Mouse (Mus musculus) bone marrow macrophage, adult 2 months (primary cell): ENCODE results near the gene Dhps. TPM values are rescaled to one million over a fixed set of nuclear protein-coding genes. Genes with fewer than 3 reads are reported as not detected.

Experiments
- H3K27ac ChIP-seq: 2 replicates; pipeline ENCODE4 v1.5.1; 2012; ENCODE audit warnings: low read depth, low read length; ENCODE audit not compliant: insufficient read depth
- H3K4me1 ChIP-seq: 2 replicates; pipeline ENCODE4 v1.6.1; 2012; ENCODE audit warnings: low read length; ENCODE audit not compliant: control insufficient read depth, insufficient read depth
- H3K4me3 ChIP-seq: 2 replicates; pipeline ENCODE4 v1.5.1; 2012; ENCODE audit warnings: mild to moderate bottlenecking, low read length, moderate library complexity; ENCODE audit not compliant: insufficient read depth
- CTCF ChIP-seq: IDR thresholded peaks from 2 replicates; pipeline ENCODE4 v1.5.1; 2012; ENCODE audit warnings: low read depth, mild to moderate bottlenecking, low read length, moderate library complexity
- POLR2A ChIP-seq: IDR thresholded peaks from 2 replicates; pipeline ENCODE4 v1.6.1; 2012; ENCODE audit warnings: mild to moderate bottlenecking, low read depth, low read length, borderline replicate concordance
- polyA plus RNA-seq: library from polyadenylated mRNA; stranded (reverse); fragments of >200 nt; gene quantifications from 2 replicates; pipeline ENCODE4 v1.2.4, GENCODE M21; 2012; ENCODE audit not compliant: missing spikeins, insufficient read depth, insufficient read length

The Dhps gene
- polyA plus RNA-seq, 1 experiment, result 36.7 TPM

- peaks cover 5% of the 10 kb centered on the region for H3K4me1 ChIP-seq
Measured at GRCm38 (mm10) chr8:85062603-85063002, 9.0 kb upstream of the Dhps start.

GRCm38 (mm10) chr8:85065213-85065612, 6.3 kb upstream of the Dhps start:
- Histone ChIP-seq H3K27ac (no peak overlapping the region), H3K4me3 (no peak overlapping the region), H3K4me1 (peaks cover 5% of the 10 kb centered on the region)
- no peak for TF ChIP-seq CTCF
- TF ChIP-seq POLR2A, result no peak

More at GRCm38 (mm10) chr8:85062603-85063002, 9.0 kb upstream of the Dhps start:
- TF ChIP-seq CTCF, result no peak
- TF ChIP-seq POLR2A, result no peak
- Histone ChIP-seq H3K4me3 (no peak overlapping the region), H3K27ac (no peak overlapping the region)

- TF ChIP-seq POLR2A (no peak), CTCF (no peak)
- Histone ChIP-seq H3K4me3 (no peak overlapping the region), H3K4me1 (peaks cover 8% of the 10 kb centered on the region), H3K27ac (no peak overlapping the region)
Measured at GRCm38 (mm10) chr8:85067155-85067554, 4.4 kb upstream of the Dhps start.

- peaks cover 11% of the 10 kb centered on the region for H3K4me1 ChIP-seq
- no peak within 1 kb of the TSS for H3K27ac ChIP-seq
- TF ChIP-seq POLR2A, result no peak
- TF ChIP-seq CTCF, result no peak
- no peak within 1 kb of the TSS for H3K4me3 ChIP-seq
Measured at GRCm38 (mm10) chr8:85067982-85068381, 3.6 kb upstream of the Dhps start, which contains the start of gene Gm5741. Gm5741 (minus strand) TSS chr8:85067982.

GRCm38 (mm10) chr8:85071041-85071440, 516 bp upstream of the Dhps start:
- H3K27ac ChIP-seq, result peak overlapping the region; percentile 89
- H3K4me3 ChIP-seq, result peak overlapping the region; percentile 90
- H3K4me1 ChIP-seq, result peaks cover 12% of the 10 kb centered on the region
- TF ChIP-seq CTCF, result no peak
- TF ChIP-seq POLR2A, result no peak

GRCm38 (mm10) chr8:85072364-85072929, 890 bp downstream of the Dhps start:
- no peak; the same call in 1 of the 2 replicates for TF ChIP-seq POLR2A
- no peak for TF ChIP-seq CTCF
- H3K4me1 ChIP-seq, result peaks cover 12% of the 10 kb centered on the region
- peak overlapping the region; percentile 90 for H3K4me3 ChIP-seq
- peak overlapping the region; percentile 35 for H3K27ac ChIP-seq

- Histone ChIP-seq H3K4me1 (peaks cover 12% of the 10 kb centered on the region), H3K27ac (no peak overlapping the region), H3K4me3 (no peak overlapping the region)
- TF ChIP-seq CTCF (no peak), POLR2A (no peak)
Measured at GRCm38 (mm10) chr8:85073041-85073612, 1.6 kb downstream of the Dhps start.

GRCm38 (mm10) chr8:85074167-85074566, 2.6 kb downstream of the Dhps start:
- TF ChIP-seq POLR2A (no peak), CTCF (no peak)
- Histone ChIP-seq H3K4me3 (no peak overlapping the region), H3K4me1 (peaks cover 14% of the 10 kb centered on the region), H3K27ac (no peak overlapping the region)

GRCm38 (mm10) chr8:85074617-85075016, 3.1 kb downstream of the Dhps start:
- TF ChIP-seq POLR2A (no peak), CTCF (no peak)
- H3K4me1 ChIP-seq, result peaks cover 14% of the 10 kb centered on the region
- H3K27ac ChIP-seq, result no peak overlapping the region
- H3K4me3 ChIP-seq, result no peak overlapping the region

- Histone ChIP-seq H3K4me3 (no peak overlapping the region), H3K4me1 (peaks cover 8% of the 10 kb centered on the region), H3K27ac (no peak overlapping the region)
- TF ChIP-seq CTCF, result no peak
- no peak for TF ChIP-seq POLR2A
Measured at GRCm38 (mm10) chr8:85076001-85076400, 4.4 kb downstream of the Dhps start.

GRCm38 (mm10) chr8:85076993-85077392, 5.4 kb downstream of the Dhps start:
- TF ChIP-seq CTCF (peak; percentile 84), POLR2A (no peak)
- Histone ChIP-seq H3K4me1 (peaks cover 11% of the 10 kb centered on the region), H3K4me3 (no peak overlapping the region), H3K27ac (peak overlapping the region; percentile 6; the same call in 1 of the 2 replicates)
